8 mouse cellular contexts compared by ENCODE assay signal in the genomic region with DNA sequence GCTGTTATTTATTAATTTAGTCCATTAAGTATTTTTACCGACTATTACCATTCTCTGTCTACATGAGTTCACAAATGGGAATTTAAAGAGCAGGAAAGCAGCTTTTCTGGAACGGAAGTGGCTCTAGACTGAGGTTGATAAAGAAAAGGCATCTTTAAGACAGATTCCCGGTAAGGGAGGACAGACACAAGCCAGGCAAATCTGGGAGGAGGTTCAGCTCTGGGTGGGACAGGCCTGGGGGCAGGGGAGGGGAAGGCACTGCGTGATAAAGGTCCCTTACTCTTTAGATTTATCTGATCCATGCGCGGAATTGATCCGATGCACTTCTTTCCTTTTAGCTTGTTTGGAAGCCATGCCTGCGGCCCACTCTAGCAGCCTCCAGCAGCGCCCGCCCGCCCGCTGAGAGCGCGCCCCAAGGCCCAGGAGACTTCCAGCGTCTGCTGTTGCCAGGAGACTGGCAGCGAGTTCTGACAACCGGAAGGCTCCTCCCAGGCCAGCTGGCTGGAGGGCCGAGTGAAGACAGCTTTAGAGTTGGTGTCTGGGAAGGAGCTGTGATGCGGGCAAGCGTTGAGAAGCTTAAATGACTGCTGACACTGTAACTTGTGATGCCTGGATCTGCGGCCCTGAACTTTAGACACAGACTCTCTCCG. TPM values are rescaled to one million over a fixed set of nuclear protein-coding genes. Genes with fewer than 3 reads are reported as not detected.
DNase-seq lines count a peak whose midpoint lies in the region; ATAC-seq and TF ChIP-seq lines count a peak whose summit lies in the region.

TSS of gene Adgb (minus strand) at position 366 of the 650 bp plus-strand sequence.

- H3K27ac ChIP-seq in embryonic facial prominence, embryonic 14.5 days (replicated peaks; ENCODE audit: low read depth, low read length): no peak within 1 kb of the TSS
- no peak within 1 kb of the TSS for H3K27ac ChIP-seq in kidney, adult 2 months (ENCODE audit: insufficient read depth, low read depth, low read length)

- intact Hi-C loops in left cerebral cortex, postnatal 36 days (cut with DNase I): no loop called here

- H3K36me3 ChIP-seq in embryonic facial prominence, embryonic 14.5 days (ENCODE audit: control insufficient read depth, insufficient read depth, low read length): no peaks in the 10 kb centered on the region
- H3K36me3 ChIP-seq in kidney, adult 2 months (ENCODE audit: control insufficient read depth, insufficient read depth, low read length): no peaks in the 10 kb centered on the region
- no peaks in the 10 kb centered on the region for H3K36me3 ChIP-seq in megakaryocyte, embryonic 14.5 days (replicated peaks; ENCODE audit: low read length)

- peak within 1 kb of the TSS; percentile 53 for H3K4me2 ChIP-seq in embryonic facial prominence, embryonic 14.5 days (ENCODE audit: low read depth, low read length)

- H3K4me3 ChIP-seq in embryonic facial prominence, embryonic 14.5 days (ENCODE audit: low read depth, low read length): peak within 1 kb of the TSS; percentile 27
- H3K4me3 ChIP-seq in kidney, adult 2 months (ENCODE audit: insufficient read depth, low read depth, low read length): 0 out of 2 replicates have a peak within 1 kb of the TSS, but pooled peaks have one; percentile 8
- peak within 1 kb of the TSS; percentile 30 for H3K4me3 ChIP-seq in megakaryocyte, embryonic 14.5 days (replicated peaks)

- no peaks in the 10 kb centered on the region for H3K9me3 ChIP-seq in embryonic facial prominence, embryonic 14.5 days (ENCODE audit: control insufficient read depth, low read length)
- H3K9me3 ChIP-seq in megakaryocyte, embryonic 14.5 days: no peaks in the 10 kb centered on the region

- H3K4me1 ChIP-seq in embryonic facial prominence, embryonic 14.5 days (ENCODE audit: control insufficient read depth, insufficient read depth, low read length): peaks cover 4% of the 10 kb centered on the region; the same call in 1 of the 2 replicates
- no peaks in the 10 kb centered on the region; the same call in 1 of the 2 replicates for H3K4me1 ChIP-seq in kidney, adult 2 months (ENCODE audit: control insufficient read depth, insufficient read depth, low read length)
- peaks cover 57% of the 10 kb centered on the region for H3K4me1 ChIP-seq in megakaryocyte, embryonic 14.5 days

- no peaks in the 10 kb centered on the region for H3K27me3 ChIP-seq in embryonic facial prominence, embryonic 14.5 days (replicated peaks; ENCODE audit: control insufficient read depth, insufficient read depth, low read length)
- no peaks in the 10 kb centered on the region for H3K27me3 ChIP-seq in kidney, adult 2 months (replicated peaks; ENCODE audit: control insufficient read depth, insufficient read depth, low read length)
- no peaks in the 10 kb centered on the region for H3K27me3 ChIP-seq in megakaryocyte, embryonic 14.5 days (replicated peaks)

- no peak for TF ChIP-seq CTCF in brain, embryonic 14.5 days (IDR thresholded peaks at IDR 0.05; ENCODE audit: borderline replicate concordance, extremely low read depth, insufficient read depth, insufficient read length)
- TF ChIP-seq CTCF in kidney, adult 2 months (conservative IDR thresholded peaks at IDR 0.05; ENCODE audit: insufficient read depth, insufficient read length, low read depth, low read length): no peak

- WGBS in embryonic facial prominence, embryonic 14.5 days: 4% methylated on average over 21 of the region's 22 CpGs
- 11% methylated on average over 22 of the region's 22 CpGs for WGBS in kidney, adult 2 months

- H3K9ac ChIP-seq in embryonic facial prominence, embryonic 14.5 days (ENCODE audit: low read depth, low read length): peak within 1 kb of the TSS; percentile 50

- no peak for TF ChIP-seq POLR2A in brain, embryonic 14.5 days (IDR thresholded peaks at IDR 0.05; ENCODE audit: borderline replicate concordance, extremely low read depth, insufficient read depth, insufficient read length, poor library complexity, severe bottlenecking)
- TF ChIP-seq POLR2A in kidney, adult 2 months (IDR thresholded peaks at IDR 0.05; ENCODE audit: low read depth, low read length): no peak

- ATAC-seq in embryonic facial prominence, embryonic 14.5 days (ENCODE audit: low read depth): peak; percentile 96

- DNase-seq in brain, embryonic 14.5 days (ENCODE audit: low read depth): peak; percentile 88
- peak; percentile 88 for DNase-seq in embryonic facial prominence, embryonic 14.5 days (ENCODE audit: low spot score)
- DNase-seq in heart, adult 8-10 months (ENCODE audit: low spot score): peak; percentile 48
- DNase-seq in kidney, adult 2 months: peak; percentile 55
- peak; percentile 48 to 56 for DNase-seq in left cerebral cortex, postnatal 36 days (ENCODE audit: low spot score in 2 of 2)
- DNase-seq in right cerebral cortex, postnatal 25 days: peak; percentile 51
- no peak for DNase-seq in natural killer cell, adult 2 months (ENCODE audit: low spot score in 2 of 2)

RNA-seq across cellular contexts. Expression of gene Adgb, which starts in this region (rescaled TPM):
- polyA plus RNA-seq in brain, embryonic 14.5 days (2012; rRNA removed): 0.16 and 0.29 TPM in 2 replicates
- 0.26 and 0.47 TPM in 2 replicates for polyA plus RNA-seq in embryonic facial prominence, embryonic 14.5 days (2014; fragmentation: Nextera tagmentation; extraction: Ambion mirVana)
- total RNA-seq in heart, adult 8-10 months (2022): under 1 TPM in 1 of 4 experiments, not detected in 3; 0.14 TPM
- 0.07 and 0.09 TPM in 2 replicates for polyA plus RNA-seq in kidney, adult 2 months (2012; rRNA removed)
- total RNA-seq in left cerebral cortex, postnatal 36 days (2021): under 1 TPM; 0.17 to 0.39 TPM
- 0.13 TPM in 1 of 2 replicates, not detected in the other for polyA plus RNA-seq in megakaryocyte, embryonic 14.5 days (2012; ENCODE audit: insufficient read depth, low replicate concordance)

Comparison
In these comparisons a context has a peak if more than half of its experiments do, and no peak if none do; other contexts are left out.
1. Peak in DNase-seq in brain, embryonic 14.5 days; RNA of the gene not detected or under 1 TPM.
2. Peak in DNase-seq, ATAC-seq, H3K4me3 ChIP-seq, H3K9ac ChIP-seq and H3K4me2 ChIP-seq in embryonic facial prominence, embryonic 14.5 days; RNA of the gene not detected or under 1 TPM.
3. Peak in DNase-seq in heart, adult 8-10 months; RNA of the gene not detected or under 1 TPM.
4. Peak in DNase-seq and H3K4me3 ChIP-seq in kidney, adult 2 months; RNA of the gene not detected or under 1 TPM.
5. Peak in DNase-seq in left cerebral cortex, postnatal 36 days; RNA of the gene not detected or under 1 TPM.